Mouse (Mus musculus) megakaryocyte, adult 5-6 weeks (primary cell): ENCODE results near the gene Cox16. TPM values are rescaled to one million over a fixed set of nuclear protein-coding genes. Genes with fewer than 3 reads are reported as not detected.

Experiments
- ATAC-seq: 2 replicates; pipeline ENCODE4 v1.8.0; 2016; ENCODE audit warnings: mild to moderate bottlenecking, inconsistent platforms; ENCODE audit not compliant: poor library complexity, severe bottlenecking
- total RNA-seq, 2 experiments: library from RNA; stranded (forward) in 1 of 2; stranded (reverse) in 1 of 2; fragments of 153-499, 151-499 nt in 1 of 2; fragments of 221-1000, 200-1000 nt in 1 of 2; gene quantifications; 2 replicates each; pipeline versions ENCODE4 v1.2.3 to v1.2.4; 2015 to 2017

Gene Cox16
- total RNA-seq, 2 experiments from 2014 or later: 97.7 to 118 TPM

DNA sequence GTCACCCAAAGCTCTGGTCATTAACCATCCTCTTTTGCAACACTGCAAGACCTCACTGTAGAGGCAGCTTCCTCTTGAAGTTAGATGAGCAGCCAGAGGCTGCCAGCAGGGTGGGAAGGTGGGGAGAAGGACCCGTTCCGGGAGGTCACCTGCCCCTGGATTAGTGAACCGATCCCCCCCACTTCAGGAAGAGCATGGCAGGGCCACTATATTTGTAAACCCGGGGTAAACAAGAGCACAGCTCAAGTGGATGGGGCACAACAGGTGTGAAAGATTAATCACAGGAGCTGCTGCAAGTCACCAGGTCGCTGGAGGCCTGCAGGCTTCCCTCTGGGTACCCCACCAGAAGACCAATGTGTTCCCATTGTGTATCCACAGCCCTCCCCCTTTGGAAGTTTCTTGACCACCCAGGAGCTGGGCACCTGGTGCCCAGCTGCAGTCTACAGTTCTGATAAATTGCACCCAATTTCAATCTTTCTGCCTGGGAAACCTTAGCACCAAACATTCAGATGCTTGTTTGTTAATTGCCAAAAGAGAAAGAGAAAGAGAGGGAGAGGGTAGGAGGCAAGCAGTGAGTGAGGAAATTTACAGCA, 153.8 kb downstream of the Cox16 start:
- ATAC-seq: no peak

DNA sequence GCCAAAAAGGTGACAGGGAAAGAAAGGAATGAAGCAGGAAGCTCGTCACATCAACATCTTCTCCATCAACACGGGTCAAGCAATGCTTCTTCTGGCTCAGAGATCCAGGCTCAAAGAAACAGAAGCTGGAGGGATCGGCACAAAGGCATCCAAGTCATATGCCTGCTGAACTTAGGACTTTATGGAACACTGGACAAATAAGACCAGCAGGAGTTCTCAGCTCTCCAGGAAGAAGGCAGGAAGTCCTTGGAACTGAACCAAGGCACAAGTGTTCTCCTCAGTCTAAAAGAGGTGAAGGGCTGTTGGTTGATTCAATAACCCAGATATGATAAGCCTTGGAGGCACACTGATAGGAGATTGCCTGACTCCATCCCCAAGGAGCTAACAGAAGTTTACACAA, 159.9 kb downstream of the Cox16 start:
- ATAC-seq: no peak

DNA sequence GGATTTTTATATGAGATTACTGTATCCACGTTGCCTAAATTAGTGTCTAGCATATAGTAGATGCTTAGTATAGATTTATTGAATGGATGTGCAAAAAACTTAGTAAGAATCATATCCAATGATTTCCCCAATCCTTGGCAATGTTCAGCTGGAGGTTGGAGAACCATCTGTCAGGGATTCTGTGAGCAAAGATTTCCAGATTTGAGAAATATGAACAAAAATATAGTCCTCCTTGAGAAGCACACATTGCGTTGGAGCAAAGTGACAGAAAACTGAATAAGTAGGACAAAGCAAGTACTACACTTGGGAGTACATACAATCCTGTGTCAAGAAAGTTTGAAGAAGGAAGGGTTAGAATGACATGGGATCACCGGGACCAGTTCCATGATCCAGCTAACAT, 160.8 kb downstream of the Cox16 start:
- ATAC-seq: no peak

DNA sequence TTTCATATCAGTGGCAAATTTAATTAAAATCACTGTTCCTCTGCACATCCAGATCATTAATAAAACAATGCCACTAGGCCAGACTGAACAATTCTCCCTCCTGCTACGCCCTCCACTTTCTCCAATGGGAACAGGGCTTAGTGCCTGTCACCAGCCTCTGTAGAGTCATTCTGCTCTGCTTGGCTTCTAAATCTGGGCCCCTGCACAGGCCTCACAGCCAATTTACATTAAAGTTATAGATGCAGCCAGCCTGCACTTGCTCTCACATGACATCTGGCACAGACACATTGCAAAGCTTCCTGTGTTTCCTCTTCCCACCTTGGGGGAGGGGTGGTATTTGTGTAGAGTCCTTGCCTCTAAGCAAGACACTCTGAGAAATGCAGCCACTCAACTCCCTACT, 163.9 kb downstream of the Cox16 start:
- ATAC-seq: no peak

DNA sequence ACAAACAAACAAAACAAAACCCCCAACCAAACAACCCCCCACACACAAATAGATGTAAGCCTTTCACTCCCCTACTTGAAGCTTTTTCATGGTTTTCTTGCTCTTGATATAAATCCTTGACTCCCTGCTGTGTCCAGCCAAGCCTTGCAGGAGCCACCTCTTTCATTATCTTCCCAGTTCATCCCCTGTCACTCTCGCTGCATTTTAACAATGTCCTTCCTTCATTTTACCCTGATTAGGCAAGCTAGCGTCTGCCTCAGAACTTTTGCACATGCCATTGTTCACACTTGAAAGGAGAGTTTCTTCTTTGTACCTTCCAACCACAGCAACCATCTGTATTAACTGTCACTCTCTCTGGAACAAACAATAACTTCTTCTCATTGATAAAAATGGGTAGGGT, 167.1 kb downstream of the Cox16 start:
- no peak for ATAC-seq

DNA sequence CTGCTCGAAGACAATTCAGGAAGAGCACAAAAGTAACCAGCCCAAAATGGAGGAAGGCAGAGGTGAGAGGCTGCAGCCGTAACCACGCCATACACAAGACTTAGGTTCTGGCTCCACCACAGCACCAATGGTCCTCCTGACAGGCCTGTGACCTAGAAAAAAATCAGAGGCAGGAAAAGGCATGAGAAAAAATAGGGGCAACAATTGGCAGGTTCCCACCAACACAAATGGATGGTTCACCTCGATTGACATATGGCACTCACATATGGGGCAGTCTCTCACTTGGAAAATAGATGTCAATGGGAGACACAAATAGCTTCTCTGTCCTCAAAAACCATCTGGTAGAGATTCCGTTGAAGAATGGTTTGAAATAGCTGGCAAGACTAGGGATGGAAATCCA, 169.0 kb downstream of the Cox16 start:
- ATAC-seq: no peak

Other genes starting within 250 kb of the Cox16 start
- gene Slc8a3, start 151.9 kb downstream of the Cox16 start, total RNA-seq (2015): not detected in 2 replicates
- gene Slc8a3, start 151.9 kb downstream of the Cox16 start, total RNA-seq (2017): not detected in 2 replicates
- 0.54 and 0.62 TPM in 2 replicates for gene Gm4787, start 105.7 kb downstream of the Cox16 start, total RNA-seq (2015)
- gene Gm4787, start 105.7 kb downstream of the Cox16 start, total RNA-seq (2017): 0.18 and 0.41 TPM in 2 replicates
- 1.1 and 1.4 TPM in 2 replicates for gene Adam4, start 63.2 kb downstream of the Cox16 start, total RNA-seq (2015)
- gene Adam4, start 63.2 kb downstream of the Cox16 start, total RNA-seq (2017): 0.28 and 0.48 TPM in 2 replicates
- 3.2 and 6.1 TPM in 2 replicates for gene Gm20498, start 47.8 kb upstream of the Cox16 start, total RNA-seq (2015)
- gene Gm20498, start 47.8 kb upstream of the Cox16 start, total RNA-seq (2017): 33.4 and 44.2 TPM in 2 replicates
- 22.8 and 23.5 TPM in 2 replicates for gene Synj2bp, start 47.8 kb upstream of the Cox16 start, total RNA-seq (2015)
- 30.8 and 34.1 TPM in 2 replicates for gene Synj2bp, start 47.8 kb upstream of the Cox16 start, total RNA-seq (2017)
- gene Adam21, start 83.3 kb upstream of the Cox16 start, total RNA-seq (2015): 0.14 TPM in 1 of 2 replicates, not detected in the other
- gene Adam21, start 83.3 kb upstream of the Cox16 start, total RNA-seq (2017): 0.16 TPM in 1 of 2 replicates, not detected in the other
- gene Med6, start 109.9 kb upstream of the Cox16 start, total RNA-seq (2015): 42.1 and 45.7 TPM in 2 replicates
- 81.4 and 91.0 TPM in 2 replicates for gene Med6, start 109.9 kb upstream of the Cox16 start, total RNA-seq (2017)
- gene Ttc9, start 146.1 kb upstream of the Cox16 start, total RNA-seq (2015): 0.31 TPM in 1 of 2 replicates, not detected in the other
- gene Ttc9, start 146.1 kb upstream of the Cox16 start, total RNA-seq (2017): not detected in 2 replicates